Mouse (Mus musculus) forebrain, embryonic 15.5 days (tissue): ENCODE data around the gene Tas2r113. TPM values are rescaled to one million over a fixed set of nuclear protein-coding genes. Genes with fewer than 3 reads are reported as not detected.
"Not testable (repeated sequence)": the region's sequence is repeated elsewhere in the genome, so short reads cannot be mapped to it uniquely, and the experiment has no call there.

Source experiments
- ATAC-seq: fragments of 200-750 bp; cut with Nextera tagmentation; replicated peaks from 2 replicates; pipeline ENCODE4 v1.8.0; 2017; ENCODE audit warnings: mild to moderate bottlenecking, moderate TSS enrichment, moderate library complexity
- H3K27ac ChIP-seq: fragments of 300-500 bp; sonication (generic); replicated peaks from 2 replicates; pipeline ENCODE4 v1.5.1; 2015; ENCODE audit warnings: mild to moderate bottlenecking, inconsistent platforms
- H3K27me3 ChIP-seq: fragments of 300-500 bp; sonication (generic); 2 replicates; pipeline ENCODE4 v1.6.1; 2015; ENCODE audit warnings: inconsistent platforms
- H3K36me3 ChIP-seq: fragments of 300-500 bp; sonication (generic); 2 replicates; pipeline ENCODE4 v1.6.1; 2015; ENCODE audit warnings: mild to moderate bottlenecking, inconsistent platforms
- H3K4me1 ChIP-seq: fragments of 300-500 bp; sonication (generic); 2 replicates; pipeline ENCODE4 v1.6.1; 2015; ENCODE audit warnings: inconsistent platforms
- H3K4me2 ChIP-seq: fragments of 300-500 bp; sonication (generic); replicated peaks from 2 replicates; pipeline ENCODE4 v1.6.1; 2015; ENCODE audit warnings: mild to moderate bottlenecking, inconsistent platforms
- H3K4me3 ChIP-seq: fragments of 300-500 bp; sonication (generic); 2 replicates; pipeline ENCODE4 v1.5.1; 2015; ENCODE audit warnings: mild to moderate bottlenecking, inconsistent platforms
- H3K9ac ChIP-seq: fragments of 300-500 bp; sonication (generic); replicated peaks from 2 replicates; pipeline ENCODE4 v1.6.1; 2015; ENCODE audit warnings: mild to moderate bottlenecking, inconsistent platforms
- H3K9me3 ChIP-seq: fragments of 300-500 bp; sonication (generic); 2 replicates; pipeline ENCODE4 v1.6.1; 2016; ENCODE audit warnings: inconsistent platforms
- WGBS: fragments of 180-500 bp; shearing (Covaris S2); methylation state at CpG from one replicate; pipeline ENCODE4 v1.1.7; 2015; ENCODE audit warnings: mixed read lengths; 5-methylcytosine and 5-hydroxymethylcytosine counted together
- polyA plus RNA-seq: library from polyadenylated mRNA; unstranded; fragments of >200 nt; fragmentation: Nextera tagmentation; extraction: Ambion mirVana; gene quantifications from 2 replicates; pipeline ENCODE4 v1.2.1, GENCODE M21; 2015

Tas2r113 gene
- not detected in 2 replicates for polyA plus RNA-seq

- no peaks in the 10 kb centered on the region for H3K36me3 ChIP-seq
- H3K4me1 ChIP-seq, result no peaks in the 10 kb centered on the region
- H3K9ac ChIP-seq, result no peak within 1 kb of the TSS
- H3K27me3 ChIP-seq, result no peaks in the 10 kb centered on the region
- no peak within 1 kb of the TSS for H3K4me2 ChIP-seq
- WGBS, result 73% methylated on average over 1 of the region's 1 CpGs
- no peak within 1 kb of the TSS for H3K4me3 ChIP-seq
- ATAC-seq, result no peak
- no peaks in the 10 kb centered on the region for H3K9me3 ChIP-seq
- H3K27ac ChIP-seq, result no peak within 1 kb of the TSS
Observed at GRCm38 (mm10) chr6:132892711-132893110, at the start of gene Tas2r113. Tas2r113 (plus strand) TSS chr6:132893011.

- Histone ChIP-seq H3K4me1 (no peaks in the 10 kb centered on the region), H3K9me3 (no peaks in the 10 kb centered on the region), H3K27ac (no peak within 1 kb of the TSS), H3K4me2 (no peak within 1 kb of the TSS), H3K36me3 (no peaks in the 10 kb centered on the region), H3K9ac (no peak within 1 kb of the TSS), H3K27me3 (no peaks in the 10 kb centered on the region), H3K4me3 (no peak within 1 kb of the TSS)
- no peak for ATAC-seq
- whole genome bisulfite sequencing, result 82% methylated on average over 1 of the region's 1 CpGs
Observed at GRCm38 (mm10) chr6:132846842-132847241, 46.0 kb upstream of the Tas2r113 start, which contains the start of gene Tas2r123. Tas2r123 (plus strand) TSS chr6:132847142.

- Histone ChIP-seq H3K27ac (no peak within 1 kb of the TSS), H3K36me3 (no peaks in the 10 kb centered on the region), H3K4me2 (no peak within 1 kb of the TSS), H3K9me3 (no peaks in the 10 kb centered on the region), H3K4me3 (no peak within 1 kb of the TSS), H3K9ac (no peak within 1 kb of the TSS), H3K4me1 (no peaks in the 10 kb centered on the region), H3K27me3 (no peaks in the 10 kb centered on the region)
- ATAC-seq, result no peak
- 71% methylated on average over 1 of the region's 1 CpGs for WGBS
Observed at GRCm38 (mm10) chr6:132855138-132855537, 37.7 kb upstream of the Tas2r113 start, which contains the start of gene Tas2r116. Tas2r116 (plus strand) TSS chr6:132855438.

- Histone ChIP-seq H3K27me3 (no peaks in the 10 kb centered on the region), H3K9ac (no peak within 1 kb of the TSS), H3K36me3 (no peaks in the 10 kb centered on the region), H3K4me2 (no peak within 1 kb of the TSS), H3K27ac (no peak within 1 kb of the TSS), H3K4me3 (no peak within 1 kb of the TSS), H3K4me1 (no peaks in the 10 kb centered on the region), H3K9me3 (no peaks in the 10 kb centered on the region)
- ATAC-seq, result no peak
Observed at GRCm38 (mm10) chr6:132867708-132868107, 25.1 kb upstream of the Tas2r113 start, which contains the start of gene Tas2r110. Tas2r110 (plus strand) TSS chr6:132868008.

GRCm38 (mm10) chr6:132909351-132909750 lies 16.5 kb downstream of the Tas2r113 start, which contains the start of gene Tas2r125:
Tas2r125 (plus strand) TSS chr6:132909651.
- Histone ChIP-seq H3K9me3 (no peaks in the 10 kb centered on the region), H3K27ac (no peak within 1 kb of the TSS), H3K9ac (no peak within 1 kb of the TSS), H3K4me3 (no peak within 1 kb of the TSS), H3K36me3 (no peaks in the 10 kb centered on the region), H3K4me1 (no peaks in the 10 kb centered on the region), H3K4me2 (no peak within 1 kb of the TSS), H3K27me3 (no peaks in the 10 kb centered on the region)
- no peak for ATAC-seq
- WGBS, result 91% methylated on average over 3 of the region's 3 CpGs

DNA sequence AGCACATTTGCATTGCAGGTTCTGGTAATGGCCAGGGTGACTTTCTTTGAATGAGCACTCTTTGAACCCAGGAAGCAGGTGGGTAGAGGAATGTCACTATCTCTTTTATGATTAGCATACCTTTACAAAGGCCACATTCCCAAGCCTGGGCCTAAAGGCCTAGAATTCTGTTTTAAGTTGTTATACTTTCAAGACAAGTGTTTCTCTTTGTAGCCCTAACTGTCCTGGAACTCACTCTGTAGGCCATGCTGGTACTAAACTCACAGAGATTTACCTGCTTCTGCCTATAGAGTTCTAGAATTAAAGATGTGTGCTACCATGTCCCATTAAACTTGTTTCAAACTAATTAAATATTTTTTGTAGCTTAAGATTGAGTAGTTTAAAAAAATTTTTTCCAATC lies 48.6 kb downstream of the Tas2r113 start:
- not testable (repeated sequence) for H3K9me3 ChIP-seq, H3K27me3 ChIP-seq, ATAC-seq, H3K4me2 ChIP-seq, H3K27ac ChIP-seq, H3K4me1 ChIP-seq, H3K9ac ChIP-seq, H3K4me3 ChIP-seq, H3K36me3 ChIP-seq

Other genes with a start within 250 kb of the Tas2r113 start
- gene A630073D07Rik, start 241.5 kb upstream of the Tas2r113 start, polyA plus RNA-seq, result not detected in 2 replicates
- gene Tas2r120, start 236.1 kb upstream of the Tas2r113 start, polyA plus RNA-seq, result not detected in 2 replicates
- gene Tas2r121, start 192.0 kb upstream of the Tas2r113 start, polyA plus RNA-seq, result not detected in 2 replicates
- gene Tas2r122, start 181.1 kb upstream of the Tas2r113 start, polyA plus RNA-seq, result not detected in 2 replicates
- not detected in 2 replicates for gene Tas2r115, start 155.0 kb upstream of the Tas2r113 start, polyA plus RNA-seq
- not detected in 2 replicates for gene Tas2r124, start 138.3 kb upstream of the Tas2r113 start, polyA plus RNA-seq
- not detected in 2 replicates for gene Tas2r102, start 130.9 kb upstream of the Tas2r113 start, polyA plus RNA-seq
- gene Tas2r136, start 114.8 kb upstream of the Tas2r113 start, polyA plus RNA-seq, result not detected in 2 replicates
- gene Tas2r117, start 90.2 kb upstream of the Tas2r113 start, polyA plus RNA-seq, result not detected in 2 replicates
- not detected in 2 replicates for gene Tas2r123, start 45.9 kb upstream of the Tas2r113 start, polyA plus RNA-seq
- gene Tas2r116, start 37.6 kb upstream of the Tas2r113 start, polyA plus RNA-seq, result not detected in 2 replicates
- not detected in 2 replicates for gene Tas2r110, start 25.0 kb upstream of the Tas2r113 start, polyA plus RNA-seq
- gene Tas2r125, start 16.6 kb downstream of the Tas2r113 start, polyA plus RNA-seq, result not detected in 2 replicates
- gene Tas2r129, start 58.1 kb downstream of the Tas2r113 start, polyA plus RNA-seq, result not detected in 2 replicates
- not detected in 2 replicates for gene Tas2r131, start 64.9 kb downstream of the Tas2r113 start, polyA plus RNA-seq
- gene Tas2r109, start 88.0 kb downstream of the Tas2r113 start, polyA plus RNA-seq, result not detected in 2 replicates
- gene Tas2r103, start 144.1 kb downstream of the Tas2r113 start, polyA plus RNA-seq, result not detected in 2 replicates
- gene Tas2r140, start 162.8 kb downstream of the Tas2r113 start, polyA plus RNA-seq, result not detected in 2 replicates
- gene Smim10l1, start 211.9 kb downstream of the Tas2r113 start, polyA plus RNA-seq, result 85.0 and 97.6 TPM in 2 replicates